Mouse (Mus musculus) bone marrow macrophage, adult 2 months (primary cell): Measurements from ENCODE around the gene Sycn. TPM values are rescaled to one million over a fixed set of nuclear protein-coding genes. Genes with fewer than 3 reads are reported as not detected.

Experiments
- H3K27ac ChIP-seq: 2 replicates; pipeline ENCODE4 v1.5.1; 2012; ENCODE audit warnings: low read depth, low read length; ENCODE audit not compliant: insufficient read depth
- H3K4me1 ChIP-seq: 2 replicates; pipeline ENCODE4 v1.6.1; 2012; ENCODE audit warnings: low read length; ENCODE audit not compliant: control insufficient read depth, insufficient read depth
- H3K4me3 ChIP-seq: 2 replicates; pipeline ENCODE4 v1.5.1; 2012; ENCODE audit warnings: mild to moderate bottlenecking, low read length, moderate library complexity; ENCODE audit not compliant: insufficient read depth
- CTCF ChIP-seq: IDR thresholded peaks from 2 replicates; pipeline ENCODE4 v1.5.1; 2012; ENCODE audit warnings: low read depth, mild to moderate bottlenecking, low read length, moderate library complexity
- POLR2A ChIP-seq: IDR thresholded peaks from 2 replicates; pipeline ENCODE4 v1.6.1; 2012; ENCODE audit warnings: mild to moderate bottlenecking, low read depth, low read length, borderline replicate concordance
- polyA plus RNA-seq: library from polyadenylated mRNA; stranded (reverse); fragments of >200 nt; gene quantifications from 2 replicates; pipeline ENCODE4 v1.2.4, GENCODE M21; 2012; ENCODE audit not compliant: missing spikeins, insufficient read depth, insufficient read length

The Sycn gene
- polyA plus RNA-seq, 1 experiment = not detected

- Histone ChIP-seq H3K4me3 (no peak overlapping the region), H3K27ac (peak overlapping the region; percentile 2; the same call in 1 of the 2 replicates), H3K4me1 (peaks cover 40% of the 10 kb centered on the region)
- TF ChIP-seq POLR2A = no peak
These were observed 43.1 kb downstream of the Sycn start for GRCm38 (mm10) chr7:28583570-28584344.

GRCm38 (mm10) chr7:28584468-28584867 is 43.8 kb downstream of the Sycn start:
- Histone ChIP-seq H3K27ac (no peak overlapping the region), H3K4me3 (no peak overlapping the region), H3K4me1 (peaks cover 40% of the 10 kb centered on the region)
- TF ChIP-seq POLR2A (no peak), CTCF (no peak)

- H3K27ac ChIP-seq = no peak overlapping the region
- H3K4me3 ChIP-seq = no peak overlapping the region
- peaks cover 37% of the 10 kb centered on the region for H3K4me1 ChIP-seq
- TF ChIP-seq CTCF = no peak
- TF ChIP-seq POLR2A = no peak
These were observed 44.3 kb downstream of the Sycn start for GRCm38 (mm10) chr7:28585001-28585400.

GRCm38 (mm10) chr7:28586663-28587411 is 46.2 kb downstream of the Sycn start:
- Histone ChIP-seq H3K4me1 (peaks cover 39% of the 10 kb centered on the region), H3K4me3 (no peak overlapping the region), H3K27ac (no peak overlapping the region)
- TF ChIP-seq POLR2A = no peak
- no peak for TF ChIP-seq CTCF

- no peak for TF ChIP-seq POLR2A
- TF ChIP-seq CTCF = no peak
- Histone ChIP-seq H3K27ac (no peak overlapping the region), H3K4me3 (no peak overlapping the region), H3K4me1 (peaks cover 39% of the 10 kb centered on the region)
These were observed 47.0 kb downstream of the Sycn start for GRCm38 (mm10) chr7:28587644-28588043.

Other genes starting within 250 kb of the Sycn start
- gene Selenov, start 249.7 kb upstream of the Sycn start, polyA plus RNA-seq = not detected in 2 replicates
- not detected in 2 replicates for gene Dll3, start 238.6 kb upstream of the Sycn start, polyA plus RNA-seq
- 28.3 and 31.6 TPM in 2 replicates for gene Timm50, start 228.8 kb upstream of the Sycn start, polyA plus RNA-seq
- gene Supt5, start 202.1 kb upstream of the Sycn start, polyA plus RNA-seq = 72.0 and 77.4 TPM in 2 replicates
- gene Rps16, start 190.2 kb upstream of the Sycn start, polyA plus RNA-seq = 801 and 823 TPM in 2 replicates
- 11.4 and 14.6 TPM in 2 replicates for gene Plekhg2, start 168.3 kb upstream of the Sycn start, polyA plus RNA-seq
- 110 and 119 TPM in 2 replicates for gene Zfp36, start 160.6 kb upstream of the Sycn start, polyA plus RNA-seq
- 12.5 and 13.9 TPM in 2 replicates for gene Med29, start 148.2 kb upstream of the Sycn start, polyA plus RNA-seq
- 102 and 123 TPM in 2 replicates for gene Paf1, start 147.9 kb upstream of the Sycn start, polyA plus RNA-seq
- gene Gmfg, start 103.4 kb upstream of the Sycn start, polyA plus RNA-seq = 349 and 416 TPM in 2 replicates
- gene Lrfn1, start 88.9 kb upstream of the Sycn start, polyA plus RNA-seq = 3.2 and 3.6 TPM in 2 replicates
- gene Ifnl2, start 30.4 kb upstream of the Sycn start, polyA plus RNA-seq = not detected in 2 replicates
- not detected in 2 replicates for gene Ifnl3, start 18.0 kb upstream of the Sycn start, polyA plus RNA-seq
- gene Nccrp1, start 6.4 kb downstream of the Sycn start, polyA plus RNA-seq = not detected in 2 replicates
- 39.4 and 47.4 TPM in 2 replicates for gene Samd4b, start 57.3 kb downstream of the Sycn start, polyA plus RNA-seq
- 10.7 and 11.7 TPM in 2 replicates for gene Pak4, start 57.3 kb downstream of the Sycn start, polyA plus RNA-seq
- not detected in 2 replicates for gene Acp7, start 90.4 kb downstream of the Sycn start, polyA plus RNA-seq
- gene Fbxo27, start 152.0 kb downstream of the Sycn start, polyA plus RNA-seq = not detected in 2 replicates
- gene Fbxo17, start 175.9 kb downstream of the Sycn start, polyA plus RNA-seq = 0.47 and 0.92 TPM in 2 replicates
- 39.5 and 50.6 TPM in 2 replicates for gene Mrps12, start 200.9 kb downstream of the Sycn start, polyA plus RNA-seq
- 7.2 and 8.2 TPM in 2 replicates for gene Sars2, start 201.1 kb downstream of the Sycn start, polyA plus RNA-seq
- gene Ccer2, start 215.3 kb downstream of the Sycn start, polyA plus RNA-seq = not detected in 2 replicates
- 190 and 192 TPM in 2 replicates for gene Sirt2, start 225.8 kb downstream of the Sycn start, polyA plus RNA-seq
- gene Nfkbib, start 226.6 kb downstream of the Sycn start, polyA plus RNA-seq = 32.1 and 33.4 TPM in 2 replicates
- 33.3 and 36.4 TPM in 2 replicates for gene Rinl, start 248.1 kb downstream of the Sycn start, polyA plus RNA-seq